In the genomic region with DNA sequence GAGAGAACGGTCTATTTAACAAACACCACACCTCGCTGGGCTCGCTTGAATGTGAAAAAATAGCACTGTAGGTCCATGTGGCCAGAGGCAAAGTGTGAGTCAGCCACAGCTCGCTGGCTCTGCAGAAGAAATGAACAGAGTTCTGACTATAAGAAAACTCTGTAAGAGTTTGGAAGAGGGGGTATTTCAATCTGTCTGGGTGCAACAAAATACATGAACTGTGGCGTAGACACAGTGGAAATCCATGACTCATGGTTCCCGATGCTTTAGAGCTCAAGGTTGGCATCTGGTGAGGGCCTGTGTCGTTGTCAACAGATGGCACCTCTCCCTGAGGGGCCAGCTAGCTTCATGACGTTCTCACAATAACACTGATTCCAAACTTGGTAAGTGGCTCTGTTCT, we compare ENCODE assay signal across 18 mouse cellular contexts.
DNase-seq lines count a peak whose midpoint lies in the region; ATAC-seq and TF ChIP-seq lines count a peak whose summit lies in the region.
"Had no signal": no experiment of that assay in that cellular context is flagged by ENCODE, and none has a peak within 500 bp of the region (broad histone marks: within the 10 kb centered on the region; RNA-seq: fewer than 3 reads in every experiment).

No protein-coding gene starts in this region.

- no peaks in the 10 kb centered on the region for H3K4me1 ChIP-seq in hindbrain, postnatal 0 days (ENCODE audit: insufficient read depth, low read length)
- 0 out of 2 replicates have a peak, but pooled peaks cover 3% of the 10 kb centered on the region for H3K4me1 ChIP-seq in hindbrain, embryonic 14.5 days (replicated peaks; ENCODE audit: control insufficient read depth, insufficient read depth, low read length)
- H3K4me1 ChIP-seq: limb, embryonic 13.5 days; midbrain, embryonic 12.5 days had no signal

- no peak for TF ChIP-seq CTCF in hindbrain, postnatal 0 days (IDR thresholded peaks at IDR 0.05; ENCODE audit: low read depth)

- no peak for ATAC-seq in hindbrain, postnatal 0 days
- no peak for ATAC-seq in hindbrain, embryonic 14.5 days (ENCODE audit: low FRiP score)
- ATAC-seq: forebrain, embryonic 16.5 days; inflammation-experienced regulatory T-cells, adult 6 months had no signal

- no peaks in the 10 kb centered on the region for H3K27me3 ChIP-seq in hindbrain, postnatal 0 days (ENCODE audit: insufficient read depth, low read length)
- no peaks in the 10 kb centered on the region for H3K27me3 ChIP-seq in hindbrain, embryonic 14.5 days (ENCODE audit: control insufficient read depth, insufficient read depth, low read length)
- H3K27me3 ChIP-seq: heart, embryonic 12.5 days; limb, embryonic 13.5 days; midbrain, embryonic 12.5 days had no signal

- no peak overlapping the region for H3K4me2 ChIP-seq in hindbrain, postnatal 0 days (ENCODE audit: low read depth, low read length)
- H3K4me2 ChIP-seq in hindbrain, embryonic 14.5 days (replicated peaks): no peak overlapping the region
- H3K4me2 ChIP-seq: heart, embryonic 12.5 days; limb, embryonic 13.5 days; midbrain, embryonic 12.5 days had no signal

- H3K9ac ChIP-seq in hindbrain, postnatal 0 days (replicated peaks; ENCODE audit: low read length): no peak overlapping the region
- no peak overlapping the region for H3K9ac ChIP-seq in hindbrain, embryonic 14.5 days
- H3K9ac ChIP-seq: heart, embryonic 12.5 days; limb, embryonic 13.5 days; midbrain, embryonic 12.5 days had no signal

- no peaks in the 10 kb centered on the region for H3K9me3 ChIP-seq in hindbrain, postnatal 0 days (ENCODE audit: low read length)
- no peaks in the 10 kb centered on the region for H3K9me3 ChIP-seq in hindbrain, embryonic 14.5 days (ENCODE audit: control insufficient read depth, low read length)
- H3K9me3 ChIP-seq: heart, embryonic 12.5 days; limb, embryonic 13.5 days; midbrain, embryonic 12.5 days had no signal

- 53% methylated on average over 8 of the region's 8 CpGs for WGBS in hindbrain, postnatal 0 days
- 64% methylated on average over 8 of the region's 8 CpGs for WGBS in hindbrain, embryonic 14.5 days

- no peak overlapping the region for H3K27ac ChIP-seq in hindbrain, postnatal 0 days
- no peak overlapping the region for H3K27ac ChIP-seq in hindbrain, embryonic 14.5 days
- H3K27ac ChIP-seq: limb, embryonic 13.5 days; midbrain, embryonic 12.5 days had no signal

- no peaks in the 10 kb centered on the region for H3K36me3 ChIP-seq in hindbrain, postnatal 0 days (ENCODE audit: insufficient read depth, low read length)
- H3K36me3 ChIP-seq in hindbrain, embryonic 14.5 days (replicated peaks; ENCODE audit: control insufficient read depth, insufficient read depth): no peaks in the 10 kb centered on the region
- H3K36me3 ChIP-seq: heart, embryonic 12.5 days; limb, embryonic 13.5 days; midbrain, embryonic 12.5 days had no signal

- DNase-seq in hindbrain, postnatal 0 days (ENCODE audit: low spot score): peak; percentile 45
- DNase-seq in hindbrain, embryonic 14.5 days (ENCODE audit: low spot score): no peak
- DNase-seq in NIH3T3 (ENCODE audit: low read depth): peak; percentile 64
- DNase-seq in cerebellum, adult 11-12 months: peak; percentile 68
- DNase-seq in fibroblast of lung, adult 2 months (ENCODE audit: low read depth): peak; percentile 18
- DNase-seq in gastrocnemius, adult 18-20 months (ENCODE audit: low spot score): no peak
- no peak for DNase-seq in thymus, postnatal 36 days
- DNase-seq: embryo, embryonic 11 days; gastrocnemius, postnatal 25 days; heart, postnatal 4 days; lung, postnatal 4 days; right cerebral cortex, postnatal 4 days; thymus, postnatal 4 days had no signal

- H3K4me3 ChIP-seq in hindbrain, postnatal 0 days (ENCODE audit: low read length): no peak overlapping the region
- no peak overlapping the region for H3K4me3 ChIP-seq in hindbrain, embryonic 14.5 days (replicated peaks; ENCODE audit: low read length)
- H3K4me3 ChIP-seq: heart, embryonic 12.5 days; limb, embryonic 13.5 days; midbrain, embryonic 12.5 days had no signal

Comparison
In these comparisons a context has a peak if more than half of its experiments do, and no peak if none do; other contexts are left out.
1. DNase-seq: peak in hindbrain, postnatal 0 days (single experiment), NIH3T3 (single experiment), cerebellum, adult 11-12 months (single experiment) and fibroblast of lung, adult 2 months (single experiment); none in hindbrain, embryonic 14.5 days (single experiment), gastrocnemius, adult 18-20 months (single experiment) and thymus, postnatal 36 days (0 of 2).